Mouse (Mus musculus): ENCODE data around the gene Hmgcs1. TPM values are rescaled to one million over a fixed set of nuclear protein-coding genes. Genes with fewer than 3 reads are reported as not detected.

Gene Hmgcs1
- 43.0 and 58.6 TPM in 2 replicates for total RNA-seq (2012; rRNA removed)

DNA sequence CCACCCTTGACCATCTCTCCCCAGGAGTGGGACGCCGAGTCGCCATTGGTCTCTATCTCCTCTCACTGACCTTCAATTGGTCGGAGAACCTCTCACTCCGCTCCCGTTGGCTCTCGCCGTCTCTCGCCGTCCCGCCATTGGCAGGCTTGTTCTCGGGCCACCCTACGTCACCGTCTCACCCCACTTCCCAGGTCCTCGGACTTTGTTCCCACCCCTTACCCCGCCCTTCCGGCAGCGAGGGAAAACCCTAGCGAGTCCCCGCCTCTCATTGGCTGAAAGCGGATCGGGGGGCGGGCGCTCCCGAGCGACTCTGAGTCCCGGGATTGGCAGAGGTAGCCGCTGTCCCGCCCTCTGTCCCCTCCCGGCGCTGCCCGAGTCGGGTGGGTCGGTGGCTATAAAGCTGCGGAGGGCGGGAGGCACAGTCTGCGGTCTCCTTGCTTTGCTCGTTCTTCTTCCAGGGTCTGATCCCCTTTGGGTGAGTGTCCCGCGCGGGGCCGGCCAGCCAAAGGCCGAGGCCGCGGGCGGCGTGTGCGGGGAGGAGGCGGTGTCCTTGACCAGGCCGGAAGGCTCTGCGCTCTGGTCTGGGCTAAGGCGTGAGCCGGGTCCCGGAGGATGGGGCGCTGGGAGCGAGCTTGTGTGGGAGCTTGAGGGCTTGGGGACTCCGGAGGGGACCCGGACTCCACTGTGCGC, at the start of gene Hmgcs1:
Gene Hmgcs1 (plus strand): TSS at position 341 of the 690 bp plus-strand sequence.
- no peaks in the 10 kb centered on the region for H3K9me3 ChIP-seq (ENCODE audit: control insufficient read depth, insufficient read depth, low read depth, low read length)
- H3K9ac ChIP-seq (ENCODE audit: insufficient read depth, low read depth, low read length, poor library complexity, severe bottlenecking): peak within 1 kb of the TSS; percentile 94
- in situ Hi-C loops (cut with MboI; ENCODE audit: low sequenced_read_pairs in 2 of 2, unreplicated experiment in 2 of 2): no loop called here
- peak; percentile 100 for DNase-seq (ENCODE audit: low read depth, low spot score)
- peaks cover 2% of the 10 kb centered on the region; the same call in 1 of the 2 replicates for H3K36me3 ChIP-seq (ENCODE audit: control insufficient read depth, insufficient read depth, low read length, poor library complexity, severe bottlenecking)
- peaks cover 2 to 4% of the 10 kb centered on the region in 2 experiments; a peak in 2 of 4 replicates for H3K4me1 ChIP-seq (ENCODE audit: control insufficient read depth in 2 of 2, insufficient read depth in 2 of 2, low read length in 2 of 2, poor library complexity in 1 of 2)
- H3K4me3 ChIP-seq (ENCODE audit: insufficient read depth in 1 of 2, low read depth in 1 of 2, low read length in 2 of 2, poor library complexity in 1 of 2, severe bottlenecking in 1 of 2): peak within 1 kb of the TSS; percentile 87 to 94
- peak within 1 kb of the TSS; percentile 93 for H3K27ac ChIP-seq (ENCODE audit: insufficient read depth, low read depth, low read length, poor library complexity, severe bottlenecking)
- TF ChIP-seq CHD2 (IDR thresholded peaks at IDR 0.05; ENCODE audit: low read depth, low read length): peak; percentile 90
- TF ChIP-seq MAFK (IDR thresholded peaks at IDR 0.05; ENCODE audit: insufficient read depth, low read depth, low read length): no peak

- H3K36me3 ChIP-seq (ENCODE audit: control insufficient read depth, insufficient read depth, low read length, poor library complexity, severe bottlenecking): no peaks in the 10 kb centered on the region
- peak; percentile 25 for DNase-seq (ENCODE audit: low read depth, low spot score)
- TF ChIP-seq ZC3H11A (IDR thresholded peaks at IDR 0.05; ENCODE audit: borderline replicate concordance, low read depth, low read length): 0 out of 2 replicates have a peak, but pooled peaks have one; percentile 6
- TF ChIP-seq ZNF384 (IDR thresholded peaks at IDR 0.05; ENCODE audit: low read depth, low read length): no peak
- no peak for TF ChIP-seq CHD2 (IDR thresholded peaks at IDR 0.05; ENCODE audit: low read depth, low read length)
- no peak for TF ChIP-seq MAFK (IDR thresholded peaks at IDR 0.05; ENCODE audit: insufficient read depth, low read depth, low read length)
- TF ChIP-seq HCFC1 (IDR thresholded peaks at IDR 0.05; ENCODE audit: borderline replicate concordance, insufficient read depth, low read length): no peak
- no peaks in the 10 kb centered on the region for H3K9me3 ChIP-seq (ENCODE audit: control insufficient read depth, insufficient read depth, low read depth, low read length)
- H3K9ac ChIP-seq (ENCODE audit: insufficient read depth, low read depth, low read length, poor library complexity, severe bottlenecking): no peak overlapping the region
- no peak overlapping the region for H3K27ac ChIP-seq (ENCODE audit: insufficient read depth, low read depth, low read length, poor library complexity, severe bottlenecking)
- no peak overlapping the region for H3K4me3 ChIP-seq (ENCODE audit: insufficient read depth in 1 of 2, low read depth in 1 of 2, low read length in 2 of 2, poor library complexity in 1 of 2, severe bottlenecking in 1 of 2)
- H3K4me1 ChIP-seq (ENCODE audit: control insufficient read depth in 2 of 2, insufficient read depth in 2 of 2, low read length in 2 of 2, poor library complexity in 1 of 2): no peaks in the 10 kb centered on the region
- in situ Hi-C loops (cut with MboI; ENCODE audit: low sequenced_read_pairs in 2 of 2, unreplicated experiment in 2 of 2): no loop called here
These were observed 49.7 kb upstream of the Hmgcs1 start for GRCm38 (mm10) chr13:119640504-119640903.

GRCm38 (mm10) chr13:119641145-119641544, 49.0 kb upstream of the Hmgcs1 start:
- TF ChIP-seq ZNF384 (IDR thresholded peaks at IDR 0.05; ENCODE audit: low read depth, low read length): no peak
- TF ChIP-seq CHD2 (IDR thresholded peaks at IDR 0.05; ENCODE audit: low read depth, low read length): no peak
- TF ChIP-seq HCFC1 (IDR thresholded peaks at IDR 0.05; ENCODE audit: borderline replicate concordance, insufficient read depth, low read length): no peak
- TF ChIP-seq ZC3H11A (IDR thresholded peaks at IDR 0.05; ENCODE audit: borderline replicate concordance, low read depth, low read length): no peak
- TF ChIP-seq MAFK (IDR thresholded peaks at IDR 0.05; ENCODE audit: insufficient read depth, low read depth, low read length): no peak
- in situ Hi-C loops (cut with MboI; ENCODE audit: low sequenced_read_pairs in 2 of 2, unreplicated experiment in 2 of 2): no loop called here

DNA sequence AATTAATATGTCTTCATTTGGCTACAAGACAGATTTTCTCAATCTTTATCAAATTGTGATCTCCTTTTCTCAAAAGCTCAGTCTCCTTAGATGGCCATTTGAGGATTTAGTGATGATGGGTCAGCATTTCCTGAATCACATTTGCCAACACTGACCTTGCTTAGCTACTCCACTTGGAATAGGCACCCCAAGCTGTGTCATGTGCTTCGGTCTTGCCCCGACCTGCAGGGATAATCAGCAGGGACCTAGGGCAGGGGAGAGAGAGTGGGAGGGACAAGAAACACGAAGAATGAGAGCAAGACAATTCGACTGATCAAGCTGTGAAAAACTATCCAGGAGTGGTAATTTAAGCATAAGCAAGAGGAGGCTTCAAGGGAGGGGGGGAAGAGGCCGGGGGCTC, 45.4 kb upstream of the Hmgcs1 start:
- no peak overlapping the region for H3K4me3 ChIP-seq (ENCODE audit: insufficient read depth in 1 of 2, low read depth in 1 of 2, low read length in 2 of 2, poor library complexity in 1 of 2, severe bottlenecking in 1 of 2)
- H3K9ac ChIP-seq (ENCODE audit: insufficient read depth, low read depth, low read length, poor library complexity, severe bottlenecking): no peak overlapping the region
- no peak overlapping the region for H3K27ac ChIP-seq (ENCODE audit: insufficient read depth, low read depth, low read length, poor library complexity, severe bottlenecking)
- in situ Hi-C loops (cut with MboI; ENCODE audit: low sequenced_read_pairs in 2 of 2, unreplicated experiment in 2 of 2): no loop called here
- no peaks in the 10 kb centered on the region; a peak in 1 of 4 replicates for H3K4me1 ChIP-seq (ENCODE audit: control insufficient read depth in 2 of 2, insufficient read depth in 2 of 2, low read length in 2 of 2, poor library complexity in 1 of 2)
- TF ChIP-seq ZC3H11A (IDR thresholded peaks at IDR 0.05; ENCODE audit: borderline replicate concordance, low read depth, low read length) (no peak), CHD2 (IDR thresholded peaks at IDR 0.05; ENCODE audit: low read depth, low read length) (no peak), ZNF384 (IDR thresholded peaks at IDR 0.05; ENCODE audit: low read depth, low read length) (no peak), MAFK (IDR thresholded peaks at IDR 0.05; ENCODE audit: insufficient read depth, low read depth, low read length) (no peak)
- H3K9me3 ChIP-seq (ENCODE audit: control insufficient read depth, insufficient read depth, low read depth, low read length): no peaks in the 10 kb centered on the region
- no peak for DNase-seq (ENCODE audit: low read depth, low spot score)
- H3K36me3 ChIP-seq (ENCODE audit: control insufficient read depth, insufficient read depth, low read length, poor library complexity, severe bottlenecking): no peaks in the 10 kb centered on the region

More at GRCm38 (mm10) chr13:119641145-119641544, 49.0 kb upstream of the Hmgcs1 start:
- Histone ChIP-seq H3K27ac (ENCODE audit: insufficient read depth, low read depth, low read length, poor library complexity, severe bottlenecking) (no peak overlapping the region), H3K9me3 (ENCODE audit: control insufficient read depth, insufficient read depth, low read depth, low read length) (no peaks in the 10 kb centered on the region), H3K4me1 (ENCODE audit: control insufficient read depth in 2 of 2, insufficient read depth in 2 of 2, low read length in 2 of 2, poor library complexity in 1 of 2) (no peaks in the 10 kb centered on the region), H3K4me3 (ENCODE audit: insufficient read depth in 1 of 2, low read depth in 1 of 2, low read length in 2 of 2, poor library complexity in 1 of 2, severe bottlenecking in 1 of 2) (no peak overlapping the region), H3K9ac (ENCODE audit: insufficient read depth, low read depth, low read length, poor library complexity, severe bottlenecking) (no peak overlapping the region), H3K36me3 (ENCODE audit: control insufficient read depth, insufficient read depth, low read length, poor library complexity, severe bottlenecking) (no peaks in the 10 kb centered on the region)
- no peak for DNase-seq (ENCODE audit: low read depth, low spot score)

All from ES-E14 (cell line).